Mouse (Mus musculus) heart, embryonic 14.5 days (tissue): Measurements from ENCODE around the gene Fntb. TPM values are rescaled to one million over a fixed set of nuclear protein-coding genes. Genes with fewer than 3 reads are reported as not detected.

Experiments
- ATAC-seq: fragments of 200-750 bp; cut with Nextera tagmentation; 2 replicates; pipeline ENCODE4 v1.8.0; 2017; ENCODE audit warnings: low read depth, moderate TSS enrichment; ENCODE audit not compliant: insufficient number of reproducible peaks, insufficient read depth, low FRiP score
- H3K27ac ChIP-seq, 2 experiments: fragments of 200-500 bp in 1 of 2; fragments of 300-500 bp in 1 of 2; sonication (generic) in 1 of 2; replicated peaks in 1 of 2; 2 replicates each; pipeline ENCODE4 v1.5.1; 2012 to 2014; ENCODE audit warnings: low read depth in 2 of 2, low read length in 2 of 2, control low read depth in 1 of 2, mild to moderate bottlenecking in 1 of 2, mixed read lengths in 1 of 2; ENCODE audit not compliant: control insufficient read depth in 1 of 2, insufficient read depth in 1 of 2
- H3K27me3 ChIP-seq: fragments of 300-500 bp; sonication (generic); 2 replicates; pipeline ENCODE4 v1.6.1; 2014; ENCODE audit warnings: mild to moderate bottlenecking, low read length, control low read depth; ENCODE audit not compliant: control insufficient read depth, insufficient read depth
- H3K36me3 ChIP-seq: fragments of 300-500 bp; sonication (generic); 2 replicates; pipeline ENCODE4 v1.6.1; 2014; ENCODE audit warnings: mild to moderate bottlenecking, control low read depth, low read length, mixed read lengths; ENCODE audit not compliant: control insufficient read depth, insufficient read depth
- H3K4me1 ChIP-seq, 2 experiments: fragments of 200-500 bp in 1 of 2; fragments of 300-500 bp in 1 of 2; sonication (generic) in 1 of 2; 2 replicates each; pipeline ENCODE4 v1.6.1; 2012 to 2014; ENCODE audit warnings: low read length in 2 of 2, control low read depth in 1 of 2, mixed read lengths in 1 of 2; ENCODE audit not compliant: control insufficient read depth in 2 of 2, insufficient read depth in 2 of 2
- H3K4me2 ChIP-seq: fragments of 300-500 bp; sonication (generic); 2 replicates; pipeline ENCODE4 v1.6.1; 2014; ENCODE audit warnings: mild to moderate bottlenecking, low read length
- H3K4me3 ChIP-seq, 2 experiments: fragments of 200-500 bp in 1 of 2; fragments of 300-500 bp in 1 of 2; sonication (generic) in 1 of 2; 2 replicates each; pipeline ENCODE4 v1.5.1; 2012 to 2014; ENCODE audit warnings: low read length in 2 of 2, mild to moderate bottlenecking in 2 of 2, control low read depth in 1 of 2, low read depth in 1 of 2, moderate library complexity in 1 of 2; ENCODE audit not compliant: control insufficient read depth in 1 of 2, insufficient read depth in 1 of 2
- H3K9ac ChIP-seq: fragments of 300-500 bp; sonication (generic); 2 replicates; pipeline ENCODE4 v1.6.1; 2014; ENCODE audit warnings: mild to moderate bottlenecking, low read length
- H3K9me3 ChIP-seq: fragments of 300-500 bp; sonication (generic); 2 replicates; pipeline ENCODE4 v1.6.1; 2016; ENCODE audit warnings: low read length, control low read depth; ENCODE audit not compliant: control insufficient read depth
- WGBS: fragments of 180-500 bp; shearing (Covaris S2); extraction: QIAGEN DNeasy Blood & Tissue Kit; methylation state at CpG from one replicate; pipeline ENCODE4 v1.1.7; 2014; 5-methylcytosine and 5-hydroxymethylcytosine counted together
- polyA plus RNA-seq: library from polyadenylated mRNA; unstranded; fragments of >200 nt; fragmentation: Nextera tagmentation; extraction: Ambion mirVana; gene quantifications from 2 replicates; pipeline ENCODE4 v1.2.1, GENCODE M21; 2014

Fntb gene
- polyA plus RNA-seq, 1 experiment from 2014 or later = 24.5 TPM

- Histone ChIP-seq H3K4me1 (0 out of 4 replicates have a peak, but pooled peaks cover 0 to under 1% of the 10 kb centered on the region in 2 experiments), H3K4me2 (no peak overlapping the region), H3K27me3 (no peaks in the 10 kb centered on the region), H3K36me3 (peaks cover 56% of the 10 kb centered on the region), H3K9ac (no peak overlapping the region), H3K9me3 (no peaks in the 10 kb centered on the region), H3K4me3 (no peak overlapping the region), H3K27ac (no peak overlapping the region)
- ATAC-seq = no peak
- 88% methylated on average over 10 of the region's 10 CpGs for WGBS
Measured at GRCm38 (mm10) chr12:76936211-76936610, 170.8 kb downstream of the Fntb start.

- Histone ChIP-seq H3K4me2 (no peak overlapping the region), H3K27me3 (no peaks in the 10 kb centered on the region), H3K4me3 (no peak overlapping the region), H3K4me1 (peaks cover 7 to 10% of the 10 kb centered on the region in 2 experiments; a peak in 3 of 4 replicates), H3K9me3 (no peaks in the 10 kb centered on the region), H3K9ac (no peak overlapping the region), H3K27ac (no peak overlapping the region), H3K36me3 (peaks cover 72% of the 10 kb centered on the region)
- ATAC-seq = no peak
- 91% methylated on average over 6 of the region's 6 CpGs for WGBS
Measured at GRCm38 (mm10) chr12:76938013-76938412, 172.6 kb downstream of the Fntb start.

GRCm38 (mm10) chr12:76941524-76941923 lies 176.1 kb downstream of the Fntb start:
- H3K27me3 ChIP-seq = no peaks in the 10 kb centered on the region
- H3K4me1 ChIP-seq = peaks cover 7 to 10% of the 10 kb centered on the region in 2 experiments; a peak in 3 of 4 replicates
- H3K27ac ChIP-seq = no peak overlapping the region
- no peaks in the 10 kb centered on the region for H3K9me3 ChIP-seq
- no peak for ATAC-seq
- 17% methylated on average over 2 of the region's 2 CpGs for WGBS
- no peak overlapping the region for H3K4me2 ChIP-seq
- H3K4me3 ChIP-seq = no peak overlapping the region
- no peak overlapping the region for H3K9ac ChIP-seq
- H3K36me3 ChIP-seq = peaks cover 86% of the 10 kb centered on the region

- H3K36me3 ChIP-seq = peaks cover 84% of the 10 kb centered on the region
- H3K4me1 ChIP-seq = peaks cover 7 to 10% of the 10 kb centered on the region in 2 experiments; a peak in 3 of 4 replicates
- no peak for ATAC-seq
- no peak overlapping the region for H3K4me2 ChIP-seq
- H3K4me3 ChIP-seq = no peak overlapping the region
- no peak overlapping the region for H3K27ac ChIP-seq
- H3K9ac ChIP-seq = no peak overlapping the region
- H3K9me3 ChIP-seq = no peaks in the 10 kb centered on the region
- H3K27me3 ChIP-seq = no peaks in the 10 kb centered on the region
- WGBS = 80% methylated on average over 2 of the region's 2 CpGs
Measured at GRCm38 (mm10) chr12:76942476-76942875, 177.1 kb downstream of the Fntb start.

- H3K4me3 ChIP-seq = no peak overlapping the region
- H3K9me3 ChIP-seq = no peaks in the 10 kb centered on the region
- H3K27ac ChIP-seq = no peak overlapping the region
- H3K4me2 ChIP-seq = no peak overlapping the region
- ATAC-seq = no peak
- H3K27me3 ChIP-seq = no peaks in the 10 kb centered on the region
- H3K36me3 ChIP-seq = peaks cover 84% of the 10 kb centered on the region
- WGBS = 84% methylated on average over 3 of the region's 3 CpGs
- H3K4me1 ChIP-seq = peaks cover 7 to 10% of the 10 kb centered on the region in 2 experiments; a peak in 3 of 4 replicates
- no peak overlapping the region for H3K9ac ChIP-seq
Measured at GRCm38 (mm10) chr12:76943046-76943445, 177.7 kb downstream of the Fntb start.

- Histone ChIP-seq H3K9me3 (no peaks in the 10 kb centered on the region), H3K4me3 (no peak overlapping the region), H3K4me2 (no peak overlapping the region), H3K27me3 (no peaks in the 10 kb centered on the region), H3K9ac (no peak overlapping the region), H3K4me1 (peaks cover 7 to 10% of the 10 kb centered on the region in 2 experiments; a peak in 3 of 4 replicates), H3K27ac (no peak overlapping the region), H3K36me3 (peaks cover 84% of the 10 kb centered on the region)
- no peak for ATAC-seq
- 89% methylated on average over 6 of the region's 6 CpGs for WGBS
Measured at GRCm38 (mm10) chr12:76943466-76943865, 178.1 kb downstream of the Fntb start.

GRCm38 (mm10) chr12:76947487-76947886 lies 182.1 kb downstream of the Fntb start:
- Histone ChIP-seq H3K4me1 (peaks cover 0 to 6% of the 10 kb centered on the region in 2 experiments; a peak in 1 of 4 replicates), H3K27me3 (no peaks in the 10 kb centered on the region), H3K4me3 (no peak overlapping the region), H3K36me3 (peaks cover 91% of the 10 kb centered on the region), H3K9me3 (no peaks in the 10 kb centered on the region), H3K4me2 (no peak overlapping the region), H3K9ac (no peak overlapping the region), H3K27ac (no peak overlapping the region)
- ATAC-seq = no peak
- WGBS = 89% methylated on average over 3 of the region's 3 CpGs

- Histone ChIP-seq H3K36me3 (peaks cover 95% of the 10 kb centered on the region), H3K27ac (no peak overlapping the region), H3K4me2 (no peak overlapping the region), H3K9me3 (no peaks in the 10 kb centered on the region), H3K9ac (no peak overlapping the region), H3K4me3 (no peak overlapping the region), H3K4me1 (peaks cover 0 to 6% of the 10 kb centered on the region in 2 experiments; a peak in 1 of 4 replicates), H3K27me3 (no peaks in the 10 kb centered on the region)
- ATAC-seq = no peak
- 73% methylated on average over 2 of the region's 2 CpGs for WGBS
Measured at GRCm38 (mm10) chr12:76948185-76948584, 182.8 kb downstream of the Fntb start.
